Mouse (Mus musculus) heart, postnatal 0 days (tissue): ENCODE results near the gene Gm20696.

ENCODE experiments used
- CTCF ChIP-seq: IDR thresholded peaks from 2 replicates; pipeline ENCODE4 v1.5.1; 2016; ENCODE audit warnings: antibody characterized with exemption, control low read depth, low read depth
- EP300 ChIP-seq: IDR thresholded peaks from 2 replicates; pipeline ENCODE4 v1.6.1; 2016; ENCODE audit warnings: antibody characterized with exemption, low read depth

DNA sequence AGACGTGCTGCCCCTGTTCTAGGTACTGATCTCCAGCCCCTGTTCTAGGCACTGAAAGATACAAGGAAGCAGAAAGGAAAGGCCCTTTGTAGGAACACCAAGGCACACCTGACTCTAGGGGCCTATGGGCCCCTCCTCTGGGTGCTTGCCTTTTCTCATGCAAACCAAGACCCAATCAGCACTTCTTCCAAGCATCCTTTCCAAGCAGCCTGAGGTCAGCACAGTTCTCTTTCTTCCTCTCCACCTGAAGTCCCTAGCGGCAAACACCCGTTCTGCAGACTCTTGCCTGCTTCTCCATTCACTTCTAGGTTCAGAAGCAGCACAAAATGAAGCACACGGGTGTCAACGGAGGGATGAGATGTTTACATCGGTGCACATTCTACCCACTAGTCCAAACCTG is 48.6 kb upstream of the Gm20696 start:
- TF ChIP-seq CTCF (no peak), EP300 (no peak)
